Mouse (Mus musculus): ENCODE results near the gene Scgb1b15.
"Not testable (repeated sequence)": the region's sequence is repeated elsewhere in the genome, so short reads cannot be mapped to it uniquely, and the experiment has no call there.

Scgb1b15 gene

DNA sequence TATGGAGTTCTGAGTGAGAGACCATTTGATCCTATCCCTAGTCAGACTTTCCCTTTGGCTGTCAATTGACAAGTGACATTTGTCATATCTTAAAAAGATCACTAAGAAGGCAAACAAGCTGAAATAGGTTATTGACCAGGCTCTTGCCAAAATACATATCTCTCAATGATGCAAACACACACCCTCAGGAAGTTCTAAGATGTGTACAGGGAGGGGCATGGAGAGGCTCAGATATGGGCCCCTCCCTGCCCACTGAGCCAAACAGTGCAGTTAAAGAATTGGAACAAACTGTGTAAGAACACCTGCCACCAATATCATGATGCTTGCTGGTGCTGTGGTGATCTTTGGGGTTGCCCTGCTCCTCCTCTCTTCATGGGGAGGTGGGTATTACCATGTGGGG is at the start of gene Scgb1b15:
TSS of gene Scgb1b15 (plus strand) at position 301 of the 400 bp plus-strand sequence.
- not testable (repeated sequence) for DNase-seq (ENCODE audit: extremely low read depth, low read depth)

DNA sequence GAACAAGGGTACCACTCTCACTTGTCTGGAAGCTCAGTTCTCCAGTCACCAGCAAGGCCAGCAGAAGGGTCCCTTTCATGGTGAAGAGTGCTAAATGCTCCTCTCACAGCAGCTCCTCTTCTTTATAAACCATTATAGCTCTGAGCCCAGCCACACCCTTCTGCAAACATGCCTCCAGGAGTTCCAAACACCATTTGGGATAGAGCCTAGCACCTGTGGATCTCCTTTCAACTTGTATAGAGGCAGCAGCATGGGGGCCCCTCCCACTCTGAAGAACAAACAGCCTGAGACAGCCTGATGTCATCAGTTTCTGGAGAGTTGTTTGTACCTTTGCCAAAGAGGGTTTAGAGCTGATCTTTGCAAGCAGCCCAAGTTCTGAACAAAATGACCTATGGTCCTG is 6.8 kb upstream of the Scgb1b15 start, which contains the start of gene Scgb2b15:
TSS of gene Scgb2b15 (minus strand) at position 101 of the 400 bp plus-strand sequence.
- DNase-seq (ENCODE audit: extremely low read depth, low read depth) = not testable (repeated sequence)
